Mouse (Mus musculus) T-helper 17 cell (primary cell): ENCODE results near the gene Dbt.

Source experiments
- in situ Hi-C, 2 experiments: fragments of 300-600 bp; cut with MboI, MseI; formaldehyde crosslinking; loops; 1 replicate in 1 of 2; 2 replicates in 1 of 2; pipeline ENCODE4 v1.15.1; 2025; ENCODE audit warnings: high pct_unique_total_duplicates in 2 of 2

Dbt gene

DNA sequence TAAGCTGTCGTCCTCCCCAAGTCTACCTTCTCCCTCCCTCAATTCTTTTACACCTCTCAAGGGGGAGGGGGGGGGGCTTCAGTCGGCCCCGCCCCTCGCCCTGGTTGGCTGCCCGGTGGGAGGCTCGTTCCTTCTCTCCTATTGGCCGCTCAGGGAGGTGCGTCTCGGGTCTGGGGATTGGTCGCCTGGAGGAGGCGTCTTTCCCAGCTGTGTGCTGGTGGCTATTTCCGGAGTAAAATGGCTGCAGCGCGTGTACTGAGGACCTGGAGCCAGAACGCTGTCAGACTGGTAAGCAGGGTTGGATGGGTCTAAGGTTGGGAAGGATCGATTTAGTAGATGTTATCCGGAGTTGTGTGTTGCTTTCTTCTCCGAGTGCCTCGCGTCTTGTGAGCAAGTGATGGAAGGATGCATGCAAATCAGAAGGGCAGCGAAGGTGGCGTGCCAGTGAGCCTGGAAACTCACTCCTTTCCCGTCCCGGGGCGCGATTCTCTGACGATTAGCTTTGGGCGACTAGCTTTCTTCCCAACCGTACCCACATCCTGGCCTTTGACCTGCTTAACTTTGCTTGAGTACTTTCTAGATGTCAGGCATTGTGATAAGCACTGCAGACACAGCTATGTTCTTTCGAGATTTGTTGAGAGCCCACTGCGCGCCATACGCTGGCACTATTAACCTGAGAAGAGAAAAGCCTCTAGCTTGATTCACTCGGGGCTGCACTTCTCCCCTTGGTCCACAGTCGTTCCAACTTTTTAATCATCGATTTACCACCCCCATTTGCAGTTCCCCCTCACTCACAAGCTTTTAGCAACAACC is at the start of gene Dbt:
Gene Dbt, plus strand, starts transcription at position 167 of the 813 bp plus-strand sequence.
- in situ Hi-C loops, result loop anchor here in 1 of 2 experiments (5.0 kb wide), 1 partner anchor 324 kb away; no protein-coding TSS in a partner anchor

DNA sequence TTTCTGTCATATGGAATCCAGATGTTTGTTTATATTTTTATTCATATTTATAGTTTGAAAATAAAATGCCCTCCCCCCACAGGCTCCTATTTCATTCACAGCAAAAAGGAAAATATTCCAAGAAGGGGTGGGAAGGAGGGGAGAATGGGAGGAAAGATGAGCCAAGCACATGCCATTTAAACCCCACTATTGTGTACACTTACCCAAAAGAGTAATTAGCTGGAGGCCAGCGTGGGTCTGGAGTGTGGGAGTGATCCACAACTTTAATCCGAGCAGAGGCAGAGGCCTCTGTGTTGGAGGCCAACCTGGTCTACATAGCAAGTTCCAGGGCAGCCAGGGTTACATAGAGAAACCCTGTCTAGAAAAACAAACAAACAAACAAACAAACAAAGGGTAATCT is 48.6 kb upstream of the Dbt start:
- in situ Hi-C loops, result no loop called here

DNA sequence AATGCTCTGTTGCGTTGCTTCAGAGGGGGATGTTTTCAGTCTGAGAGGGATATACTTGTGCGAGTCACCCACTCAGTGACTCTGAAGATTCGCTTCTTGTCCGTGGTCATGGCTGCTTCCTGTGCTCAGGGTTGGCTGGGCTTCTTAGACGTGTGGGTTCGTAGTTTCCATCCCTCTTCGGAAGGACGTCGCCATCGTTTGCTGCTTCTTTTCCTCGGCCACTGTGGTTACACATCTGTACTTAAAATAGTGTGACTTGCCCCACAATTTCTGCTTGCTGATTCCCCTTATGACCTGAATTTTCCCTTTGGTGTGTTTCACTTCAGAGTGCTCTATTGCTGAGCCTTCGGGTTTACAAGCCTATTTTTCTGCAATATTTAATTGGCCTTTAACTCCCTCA is 47.2 kb upstream of the Dbt start:
- in situ Hi-C loops, result no loop called here

DNA sequence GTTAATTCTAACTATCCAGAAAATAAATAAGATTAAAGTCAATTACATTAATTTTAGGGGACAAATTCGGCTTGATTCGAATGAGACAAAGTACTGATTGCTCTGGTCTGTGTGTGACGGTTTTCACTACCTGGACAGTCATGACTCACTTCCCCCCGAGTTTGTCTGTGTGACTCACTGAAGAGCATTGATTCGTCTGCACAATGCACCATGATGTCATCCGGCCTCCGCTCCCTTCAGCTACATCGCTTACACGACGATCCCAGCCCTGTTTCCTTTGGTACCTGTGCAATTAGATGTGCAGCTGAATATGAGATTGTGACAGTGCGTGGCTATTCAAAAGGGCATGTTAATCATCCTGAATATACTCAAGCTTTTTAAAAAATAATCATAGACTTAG is 38.3 kb upstream of the Dbt start:
- in situ Hi-C loops, result loop anchor here in 1 of 2 experiments (5.0 kb wide), 1 partner anchor 47 kb away; no protein-coding TSS in a partner anchor

DNA sequence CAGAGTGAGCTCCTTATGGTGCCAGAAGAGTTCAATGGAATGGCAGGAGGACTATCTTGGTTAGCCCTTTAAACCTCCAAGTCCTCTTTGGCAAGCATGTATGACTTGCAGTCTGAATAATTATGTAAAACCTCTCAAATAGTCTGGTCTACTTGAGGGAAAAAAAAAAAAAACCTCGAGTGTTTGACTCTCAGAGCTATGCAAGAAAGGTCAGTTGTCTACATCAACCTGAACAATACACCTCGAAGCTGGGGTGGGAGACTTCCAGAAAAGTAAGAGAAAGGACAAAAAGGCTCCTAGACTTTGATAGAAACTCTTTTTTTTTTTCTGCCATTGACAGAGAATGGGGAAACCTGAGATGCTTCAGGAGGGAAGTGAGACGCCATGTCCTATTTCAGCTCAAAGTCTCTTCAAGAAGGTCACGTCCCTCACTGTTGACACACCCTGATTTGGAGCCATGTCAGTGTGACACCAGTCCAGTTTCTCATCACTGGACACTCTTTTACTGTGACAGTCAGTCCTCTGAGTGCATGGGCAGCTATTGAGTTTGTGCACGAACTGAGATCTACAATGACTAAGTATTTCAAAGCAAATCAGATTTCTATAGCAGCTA is 36.1 kb upstream of the Dbt start:
- in situ Hi-C loops, result loop anchor here in 1 of 2 experiments (5.0 kb wide), 1 partner anchor 49 kb away; no protein-coding TSS in a partner anchor

DNA sequence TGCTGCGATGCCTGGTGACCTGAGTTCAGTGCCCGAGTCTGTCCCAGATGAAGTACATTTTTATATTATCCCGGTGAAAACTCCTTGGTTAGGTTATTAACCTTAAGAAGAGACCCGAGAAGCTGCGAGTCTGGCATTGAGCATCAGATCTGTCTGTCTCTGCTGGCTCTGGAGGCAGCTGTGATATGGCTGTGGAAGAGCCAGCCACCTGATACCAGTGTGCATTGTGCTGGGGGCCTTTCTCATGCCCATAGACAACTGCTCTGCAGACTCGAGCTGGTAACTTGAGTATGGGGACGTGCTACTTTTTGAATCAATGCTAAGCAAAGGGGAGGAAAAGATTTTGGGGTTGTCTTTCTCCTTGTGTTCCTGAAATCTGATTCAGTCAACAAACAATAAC is 35.5 kb upstream of the Dbt start:
- in situ Hi-C loops, result loop anchor here in 1 of 2 experiments (5.0 kb wide), 1 partner anchor 50 kb away; no protein-coding TSS in a partner anchor

DNA sequence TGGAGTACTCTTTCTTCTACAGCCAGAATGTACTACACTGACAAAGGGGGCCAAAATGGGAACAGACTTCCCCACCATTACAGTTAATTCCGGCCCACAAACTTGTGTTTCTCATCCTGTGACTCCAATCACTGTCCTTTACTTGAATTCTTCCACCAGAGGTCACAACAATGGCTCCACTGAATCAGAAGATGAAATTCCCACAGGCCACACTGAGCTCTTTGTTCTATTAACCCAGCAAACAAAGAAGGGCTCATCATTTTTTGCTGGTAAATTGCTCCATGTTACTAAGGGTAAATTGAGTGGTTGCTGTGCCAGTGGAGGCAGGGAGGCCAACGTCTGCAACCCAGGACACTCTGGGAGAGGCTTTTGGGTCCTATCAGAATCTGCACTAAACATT is 32.8 kb upstream of the Dbt start:
- in situ Hi-C loops, result no loop called here

DNA sequence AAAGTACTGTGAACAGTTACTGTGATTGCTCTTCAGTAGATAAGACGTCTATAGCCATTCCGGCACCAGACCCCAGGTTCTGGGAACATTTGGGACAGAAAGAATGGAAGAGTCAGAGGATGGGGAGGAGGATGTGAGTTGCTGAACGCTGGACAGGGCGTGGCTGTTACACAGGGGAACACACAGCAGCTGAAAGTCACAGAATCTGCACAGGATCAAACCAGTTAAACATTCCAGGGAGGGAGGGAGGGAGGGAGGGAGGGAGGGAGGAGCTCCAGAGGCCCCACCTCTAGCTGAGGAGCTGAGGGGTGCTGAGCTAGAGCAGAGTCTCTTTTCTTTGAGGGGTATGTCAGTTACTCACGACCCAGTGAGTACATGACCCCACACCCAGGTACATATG is 31.9 kb upstream of the Dbt start:
- in situ Hi-C loops, result no loop called here

DNA sequence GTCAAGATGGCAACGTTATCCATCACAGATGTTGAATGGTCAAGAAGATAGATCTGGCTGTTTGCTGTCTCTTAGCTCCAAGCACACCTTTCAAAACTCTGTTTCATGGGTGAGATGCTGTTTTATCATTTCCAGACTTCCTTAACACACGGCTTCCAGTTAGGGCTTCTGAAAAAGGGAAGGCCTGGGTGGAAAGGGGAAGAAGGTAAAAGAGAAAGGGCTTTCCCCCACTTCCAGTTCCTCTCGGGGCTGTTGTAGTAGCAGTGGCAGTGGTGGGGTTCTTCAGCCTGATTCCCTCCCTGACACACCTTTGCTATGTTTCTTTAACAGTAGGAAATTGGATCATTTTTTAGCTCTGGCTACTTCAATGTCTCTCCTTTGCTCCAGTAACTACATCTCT is 30.1 kb upstream of the Dbt start:
- in situ Hi-C loops, result no loop called here

DNA sequence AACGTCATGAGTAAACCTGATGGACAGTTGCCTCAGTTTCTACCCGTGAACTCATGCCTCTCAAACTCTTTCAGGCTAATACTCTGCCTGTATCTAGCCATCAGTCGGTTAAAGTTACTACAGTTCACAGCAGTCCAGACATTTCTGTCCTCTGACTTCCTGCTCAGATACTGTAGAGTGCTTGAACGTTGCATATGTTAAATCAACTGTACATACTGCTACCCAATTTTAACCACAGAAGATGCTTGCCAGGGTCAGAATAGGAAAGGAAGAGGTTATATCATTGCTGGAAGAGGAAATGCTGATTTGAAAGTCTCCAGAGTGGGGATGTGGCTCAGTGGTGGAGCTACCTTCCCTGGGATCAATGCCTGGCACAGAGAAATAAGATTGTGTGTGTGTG is 29.6 kb upstream of the Dbt start:
- in situ Hi-C loops, result no loop called here

DNA sequence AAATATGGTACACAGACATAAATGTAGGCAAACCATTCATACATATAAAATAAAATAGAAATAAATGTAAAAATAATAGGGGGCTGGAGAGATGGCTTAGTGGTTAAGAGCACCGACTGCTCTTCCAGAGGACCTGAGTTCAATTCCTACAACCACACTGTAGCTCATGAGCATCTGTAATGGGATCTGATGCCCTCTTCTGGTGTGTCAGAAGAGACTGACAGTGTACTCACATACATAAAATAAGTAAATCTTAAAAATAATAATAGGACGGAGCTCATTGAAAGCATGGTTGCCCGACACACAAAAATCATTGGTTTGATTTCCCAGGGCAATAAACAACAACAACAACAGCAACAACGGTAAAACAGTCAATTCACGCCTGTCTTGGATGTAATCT is 21.9 kb upstream of the Dbt start:
- in situ Hi-C loops, result loop anchor here in 1 of 2 experiments (5.0 to 10.0 kb wide), 3 partner anchors 69 to 466 kb away; partner anchors contain the start of gene Cdc14a

DNA sequence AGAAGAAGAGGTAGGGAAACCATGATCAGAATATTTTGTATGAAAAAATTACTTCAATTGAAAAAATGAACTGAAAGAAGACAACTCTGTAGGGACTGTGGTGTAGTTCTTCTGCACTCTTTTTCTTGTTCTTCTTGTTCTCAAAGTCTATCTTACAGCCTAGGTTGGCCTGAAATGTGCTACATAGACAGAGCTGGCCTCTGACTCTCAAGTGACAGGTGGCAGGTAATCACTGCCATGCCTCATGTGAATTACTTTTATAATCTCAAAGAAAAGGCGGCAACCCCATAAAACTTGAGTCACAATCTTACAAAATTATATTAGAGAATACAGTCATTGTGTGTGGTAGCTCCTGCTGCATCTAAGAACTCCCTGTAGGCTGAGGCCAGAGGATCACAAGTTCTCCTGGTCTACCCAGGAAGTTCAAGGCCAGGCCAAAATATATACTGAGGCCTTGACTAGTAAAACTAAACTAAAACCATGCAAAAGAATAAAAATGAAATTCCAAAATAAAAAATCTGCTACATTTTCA is 20.9 kb upstream of the Dbt start:
- in situ Hi-C loops, result loop anchor here in 1 of 2 experiments (5.0 to 10.0 kb wide), 3 partner anchors 70 to 467 kb away; partner anchors contain the start of gene Cdc14a

DNA sequence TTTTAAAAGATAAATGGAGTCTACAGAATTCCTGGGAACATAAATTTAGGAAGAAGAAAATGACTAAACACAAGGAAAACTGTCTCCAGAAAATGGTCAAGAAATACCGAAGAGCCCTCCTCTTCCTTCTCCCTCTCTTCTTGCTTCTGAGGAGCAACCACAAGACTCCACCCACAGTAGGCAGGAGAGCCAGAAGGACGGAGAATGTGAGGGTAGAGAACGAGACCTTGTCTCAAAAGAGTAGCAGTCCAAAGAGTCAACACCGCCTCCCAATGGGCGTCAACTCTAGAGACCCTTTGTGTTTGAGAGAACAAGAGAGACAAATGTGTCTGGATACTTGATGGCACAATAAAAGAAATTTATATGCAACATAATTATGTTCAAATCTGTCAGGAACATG is 19.2 kb upstream of the Dbt start:
- in situ Hi-C loops, result loop anchor here in 1 of 2 experiments (5.0 to 10.0 kb wide), 3 partner anchors 71 to 469 kb away; partner anchors contain the start of gene Cdc14a

DNA sequence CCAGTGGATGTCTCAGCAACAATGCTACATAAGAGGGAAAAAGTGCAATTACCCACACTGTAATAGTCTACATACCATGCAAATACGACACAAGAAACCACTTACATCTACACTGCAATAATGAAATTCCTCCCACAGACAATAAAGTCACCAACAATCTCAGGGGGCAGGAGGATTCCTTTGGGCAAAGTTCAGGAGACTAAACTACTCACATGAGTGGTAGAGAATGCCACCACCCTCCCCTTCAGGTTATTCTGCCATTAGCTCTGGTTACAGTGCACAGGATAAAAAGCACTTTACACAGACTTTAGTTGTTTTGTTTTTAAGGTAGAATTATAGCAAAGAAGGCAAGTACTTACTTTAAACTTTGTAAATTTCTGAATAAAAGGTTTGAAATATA is 17.2 kb upstream of the Dbt start:
- in situ Hi-C loops, result loop anchor here in 1 of 2 experiments (10.0 kb wide), 1 partner anchor 471 kb away; no protein-coding TSS in a partner anchor

DNA sequence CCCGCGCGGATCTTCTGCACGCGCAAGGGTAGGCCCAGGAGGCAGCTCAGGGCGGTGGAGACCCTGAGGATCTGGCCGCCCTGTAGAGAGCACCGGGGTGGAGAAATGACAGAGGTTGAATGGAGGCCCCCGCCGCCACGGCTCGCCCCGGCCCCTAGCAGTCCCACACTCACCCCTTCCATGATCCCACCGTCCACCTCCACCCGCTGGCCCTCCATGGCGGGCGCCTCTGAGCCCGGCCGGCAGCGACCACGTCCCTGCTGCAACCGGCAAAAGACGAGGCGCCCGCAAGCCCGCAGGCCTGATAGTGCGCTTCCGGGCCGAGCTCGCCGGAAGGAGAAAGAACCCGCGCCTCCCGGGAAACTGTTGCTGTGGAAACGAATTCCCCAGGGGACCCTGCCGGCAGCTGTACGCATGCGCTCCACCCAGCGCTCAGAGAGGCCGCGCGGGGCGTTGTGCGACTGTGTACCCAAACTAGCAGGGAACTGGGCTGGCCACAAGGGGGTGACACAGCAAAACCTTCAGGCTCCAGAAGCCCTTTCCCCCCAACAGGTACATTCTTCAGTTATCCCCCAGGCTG is 5.0 kb upstream of the Dbt start, which contains the start of gene Rtca:
Gene Rtca, minus strand, starts transcription at position 437 of the 580 bp plus-strand sequence.
- in situ Hi-C loops, result no loop called here

DNA sequence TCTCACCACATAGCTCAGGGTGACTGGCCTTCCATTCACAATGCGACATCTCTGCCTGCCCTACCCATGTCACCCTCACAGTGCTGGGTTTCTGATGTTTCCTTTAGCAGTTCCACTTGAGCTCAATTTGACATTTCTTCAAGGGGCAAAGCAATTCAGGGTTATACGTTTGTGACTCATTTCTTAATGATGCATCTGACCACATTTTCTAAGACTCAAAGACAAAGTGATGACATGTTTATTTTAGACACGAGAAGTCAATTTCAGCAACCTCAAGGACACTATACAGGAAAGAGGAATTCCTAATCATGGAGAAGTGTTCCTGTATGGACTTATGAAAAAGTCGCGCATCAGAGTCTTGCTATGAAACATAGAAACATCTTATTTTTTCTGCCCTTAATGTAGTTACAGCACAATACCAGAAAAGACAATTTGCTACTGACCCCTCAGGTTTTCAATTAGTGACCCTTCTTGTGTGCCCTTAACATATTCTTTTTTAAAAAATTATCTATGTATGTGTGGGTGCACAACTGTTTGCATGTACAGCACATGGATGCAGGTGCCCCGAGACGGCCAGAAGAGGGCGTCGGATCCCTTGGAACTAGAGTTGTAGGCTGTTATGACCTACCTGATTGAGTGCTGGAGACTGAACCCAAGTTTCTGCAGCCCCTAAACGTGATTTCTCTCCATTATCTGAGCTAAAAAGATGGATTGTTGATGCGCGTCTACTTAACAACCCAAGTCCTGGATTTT is 543 bp upstream of the Dbt start:
- in situ Hi-C loops, result loop anchor here in 1 of 2 experiments (5.0 kb wide), 1 partner anchor 325 kb away; no protein-coding TSS in a partner anchor

DNA sequence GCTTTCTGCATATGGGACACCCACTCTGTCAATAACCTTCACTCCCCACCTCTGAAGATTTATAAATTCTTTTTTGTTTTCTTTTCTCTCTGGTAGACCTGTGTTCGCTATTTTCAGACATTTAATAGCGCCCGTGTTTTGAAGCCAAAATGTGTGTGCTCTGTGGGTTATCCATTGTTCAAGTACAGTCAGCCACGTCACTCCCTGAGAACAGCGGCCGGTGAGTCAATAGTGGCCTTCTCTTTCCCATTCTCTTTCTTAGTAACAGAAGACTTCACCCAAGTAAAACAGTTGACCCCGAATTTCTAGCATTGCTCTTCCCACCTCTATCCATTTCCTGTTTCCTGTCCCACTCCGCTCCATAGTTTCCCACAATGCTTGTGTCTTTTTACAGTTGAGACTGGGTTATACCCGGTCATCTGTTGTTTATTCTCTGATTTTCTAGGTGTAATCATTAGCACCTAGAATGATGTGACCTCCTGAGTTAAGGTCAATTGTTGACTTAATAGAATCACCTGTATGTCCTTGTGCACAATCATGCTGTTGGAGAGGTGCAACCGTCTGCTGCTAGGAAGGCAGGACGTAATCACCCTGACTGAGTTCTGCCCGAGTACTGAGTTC is 7.4 kb downstream of the Dbt start:
- in situ Hi-C loops, result no loop called here

DNA sequence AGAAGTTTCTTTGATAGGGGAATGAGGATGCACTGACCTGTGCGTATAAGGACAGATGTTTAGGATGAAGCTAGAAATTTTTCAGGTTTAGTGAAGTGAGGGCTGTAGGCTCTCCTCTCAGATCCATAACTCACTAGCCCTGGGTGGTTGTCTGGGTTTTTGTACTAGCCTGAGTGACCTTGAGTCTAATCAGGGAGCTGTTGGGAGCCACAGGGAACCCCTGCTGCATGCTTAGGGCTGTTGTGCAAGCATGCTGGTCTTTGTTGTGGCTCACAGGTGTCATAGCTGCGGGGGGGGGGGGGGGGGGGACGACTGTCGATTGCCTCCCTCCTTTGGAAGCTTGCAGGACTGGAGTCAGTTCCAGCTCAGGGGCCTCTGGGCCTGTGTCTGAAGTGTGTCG is 16.9 kb downstream of the Dbt start:
- in situ Hi-C loops, result no loop called here

DNA sequence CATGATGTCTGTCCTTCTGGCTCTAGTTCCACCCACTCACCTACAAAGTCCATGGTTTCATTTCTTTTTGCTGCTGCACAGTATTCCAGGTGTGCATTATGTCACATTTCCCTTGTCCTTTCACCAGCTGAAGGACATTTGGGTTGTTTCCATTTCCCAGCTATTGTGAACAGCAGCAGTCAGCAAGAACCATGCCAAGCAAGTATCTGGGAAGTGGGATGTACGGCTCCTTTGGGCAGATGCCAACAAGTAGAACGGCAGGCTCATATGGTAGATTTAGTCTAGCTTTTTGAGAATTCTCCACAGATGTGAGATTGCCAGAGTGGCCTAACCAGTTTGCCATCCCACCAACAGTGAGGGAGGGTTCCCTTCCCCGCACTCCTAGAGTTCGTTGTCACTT is 18.0 kb downstream of the Dbt start:
- in situ Hi-C loops, result no loop called here

DNA sequence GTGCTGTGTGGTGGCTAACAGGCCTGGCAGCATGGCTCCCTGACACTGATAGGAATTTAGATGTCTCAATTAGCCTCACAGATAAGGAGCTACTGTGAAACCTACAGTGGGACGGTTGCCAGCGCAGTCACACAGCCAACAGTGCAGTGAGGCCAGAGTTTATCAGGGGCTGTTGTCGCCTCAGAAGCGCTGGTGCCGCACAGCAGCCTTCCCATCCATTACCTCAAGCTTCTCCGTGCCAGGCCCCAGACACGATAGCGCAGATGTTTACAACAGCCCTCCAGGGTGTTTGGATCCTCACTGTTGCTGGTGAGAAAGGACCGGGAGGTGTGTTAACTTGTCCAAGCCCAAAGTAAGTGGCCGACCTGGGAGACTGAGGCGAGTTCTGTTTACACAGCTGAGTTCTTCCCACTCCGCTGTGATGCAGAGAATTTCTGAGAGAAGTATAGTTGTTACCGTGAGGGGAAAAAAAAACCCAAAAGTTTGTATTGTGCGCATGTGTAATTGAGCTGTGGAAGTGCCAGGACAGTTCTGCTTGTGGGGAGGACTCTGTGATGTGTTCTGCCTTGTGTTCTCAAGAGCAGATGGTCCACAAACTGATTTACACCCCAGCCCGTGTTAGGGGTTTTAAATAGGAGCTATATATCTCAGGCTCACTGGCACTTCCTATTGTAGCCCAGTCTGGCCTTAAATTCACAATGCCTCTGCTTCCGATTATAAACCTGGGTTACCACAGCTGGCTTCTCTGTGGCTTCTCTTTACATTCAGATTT is 23.7 kb downstream of the Dbt start:
- in situ Hi-C loops, result no loop called here
